Mouse (Mus musculus): ENCODE data around the gene Cacna1s. TPM values are rescaled to one million over a fixed set of nuclear protein-coding genes. Genes with fewer than 3 reads are reported as not detected.

Cacna1s gene
- 3.4 and 11.1 TPM in 2 replicates for polyA plus RNA-seq (2012; ENCODE audit: insufficient read depth, insufficient read length, missing spikeins)

DNA sequence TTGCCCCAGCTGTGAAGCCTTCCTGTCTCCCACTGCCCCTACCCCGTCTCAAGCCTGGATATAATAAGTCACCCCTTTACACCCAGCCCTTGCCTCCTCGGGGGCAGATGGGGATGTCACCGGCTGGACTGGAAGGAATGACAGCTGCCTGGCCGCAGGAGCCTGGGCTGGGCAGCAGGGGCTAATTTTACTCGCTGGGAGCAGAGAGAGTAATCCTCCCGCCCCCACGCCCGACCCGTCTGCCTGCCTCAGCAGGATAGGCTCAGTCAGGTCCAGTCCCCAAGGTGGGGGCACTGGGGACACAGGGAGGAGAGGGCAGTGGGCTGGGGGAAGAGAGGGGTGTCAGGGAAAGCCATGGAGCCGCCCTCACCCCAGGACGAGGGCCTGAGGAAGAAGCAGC, at the start of gene Cacna1s:
Cacna1s (plus strand) TSS at position 204 of the 400 bp plus-strand sequence.
- Histone ChIP-seq H3K4me3 (ENCODE audit: insufficient read depth, low read depth, low read length) (no peak within 1 kb of the TSS; the same call in 1 of the 2 replicates), H3K27ac (replicated peaks; ENCODE audit: low read depth, low read length) (no peak within 1 kb of the TSS)

DNA sequence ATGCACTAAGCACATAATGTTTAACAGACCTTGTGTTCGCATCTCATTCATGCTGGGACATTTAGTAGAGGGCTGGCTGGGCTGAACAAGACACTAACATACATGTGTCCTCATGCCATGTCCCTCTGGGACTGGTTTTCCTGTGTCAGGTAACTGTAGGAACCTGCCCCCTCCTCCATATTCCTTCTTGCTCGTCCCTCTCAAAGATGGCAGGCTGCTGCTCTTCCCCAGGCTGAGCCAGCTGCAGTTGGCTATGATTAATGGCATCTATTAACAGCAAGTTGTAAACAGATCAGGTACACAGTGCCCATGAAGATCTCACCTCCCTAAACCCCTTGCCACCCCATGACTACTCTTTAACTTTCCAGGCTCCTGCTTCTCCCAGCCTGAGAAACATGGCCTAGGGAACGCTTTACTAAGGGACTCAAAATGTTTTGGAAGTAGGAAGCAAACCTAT, 46.2 kb upstream of the Cacna1s start, which contains the start of gene Igfn1:
Igfn1 (minus strand) TSS at position 51 of the 457 bp plus-strand sequence.
- Histone ChIP-seq H3K4me1 (ENCODE audit: control insufficient read depth, insufficient read depth, insufficient read length, low read length) (peaks cover 2% of the 10 kb centered on the region; the same call in 1 of the 2 replicates), H3K27ac (replicated peaks; ENCODE audit: low read depth, low read length) (no peak within 1 kb of the TSS), H3K4me3 (ENCODE audit: insufficient read depth, low read depth, low read length) (no peak within 1 kb of the TSS)

More for the DNA sequence above, at the start of gene Cacna1s:
- no peaks in the 10 kb centered on the region for H3K4me1 ChIP-seq (ENCODE audit: control insufficient read depth, insufficient read depth, insufficient read length, low read length)

DNA sequence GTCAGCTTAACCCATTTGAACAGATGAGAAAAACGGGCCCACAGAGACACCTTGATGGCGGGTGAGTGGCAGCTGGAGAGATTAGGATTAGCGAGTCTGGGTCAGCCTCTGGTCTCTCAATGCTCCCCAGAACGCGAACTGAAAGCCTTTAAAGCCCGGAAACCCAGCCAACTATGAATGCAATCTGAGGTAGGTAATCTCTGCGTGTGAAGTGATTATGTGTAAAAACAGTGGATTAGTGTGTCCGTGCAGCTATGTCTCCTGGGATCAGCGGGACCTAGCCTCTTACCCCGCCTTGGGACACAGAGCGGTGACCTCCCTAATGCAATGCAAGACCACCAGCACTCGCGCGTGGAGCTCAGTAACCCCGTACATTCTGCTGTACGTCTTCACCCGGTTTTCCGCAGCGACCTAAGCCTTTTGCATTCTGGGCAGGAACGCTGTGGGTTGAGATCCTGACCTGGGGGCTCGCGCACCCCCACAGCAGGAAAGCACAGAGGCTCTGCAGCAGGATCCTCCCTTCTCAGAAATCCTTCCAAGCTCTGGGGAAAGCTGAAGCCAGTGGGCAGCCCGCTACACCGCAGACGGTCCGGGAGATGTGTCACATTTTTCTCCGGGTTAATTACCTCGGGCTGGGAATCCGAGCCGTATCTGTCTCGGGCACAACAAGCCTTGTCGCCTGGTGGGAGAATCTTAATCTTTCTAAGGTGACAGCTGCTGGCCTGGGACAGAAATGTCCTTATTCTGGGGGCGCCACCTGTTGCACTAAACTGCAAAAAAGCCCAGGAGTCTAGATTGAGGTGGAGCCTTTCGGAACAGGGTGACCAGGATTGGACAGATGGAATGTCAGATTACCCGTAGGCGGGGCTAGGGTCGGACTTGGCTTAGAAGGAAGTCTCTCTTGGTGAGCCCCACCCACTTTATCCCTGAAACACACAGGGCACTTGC, 45.1 kb upstream of the Cacna1s start, which contains the start of gene Tmem9:
Tmem9 (plus strand) TSS at position 940 of the 948 bp plus-strand sequence.
- Histone ChIP-seq H3K27ac (replicated peaks; ENCODE audit: low read depth, low read length) (no peak within 1 kb of the TSS), H3K4me1 (ENCODE audit: control insufficient read depth, insufficient read depth, insufficient read length, low read length) (peaks cover 2% of the 10 kb centered on the region; the same call in 1 of the 2 replicates), H3K4me3 (ENCODE audit: insufficient read depth, low read depth, low read length) (peak within 1 kb of the TSS; percentile 66)

DNA sequence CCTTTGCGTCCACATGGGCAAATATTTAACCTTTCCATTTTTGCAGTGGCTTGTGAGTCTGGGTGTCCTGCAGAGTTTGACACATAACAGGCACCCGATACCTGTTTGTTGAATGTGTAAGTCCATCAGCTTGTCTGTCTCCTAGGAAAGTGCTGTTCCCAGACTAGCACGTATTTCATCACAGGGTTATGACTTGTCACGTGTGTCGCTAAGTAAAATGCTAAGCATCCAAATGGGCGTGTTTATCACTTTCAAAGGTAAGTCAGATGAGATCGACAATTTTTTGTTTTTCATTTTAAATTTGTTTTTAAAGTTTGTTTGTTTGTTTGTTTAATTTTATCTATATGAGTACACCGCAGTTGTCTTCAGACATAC, 44.4 kb upstream of the Cacna1s start:
- H3K4me1 ChIP-seq (ENCODE audit: control insufficient read depth, insufficient read depth, insufficient read length, low read length), result peaks cover 2% of the 10 kb centered on the region; the same call in 1 of the 2 replicates
- no peak overlapping the region for H3K27ac ChIP-seq (replicated peaks; ENCODE audit: low read depth, low read length)
- peak overlapping the region; percentile 66 for H3K4me3 ChIP-seq (ENCODE audit: insufficient read depth, low read depth, low read length)

DNA sequence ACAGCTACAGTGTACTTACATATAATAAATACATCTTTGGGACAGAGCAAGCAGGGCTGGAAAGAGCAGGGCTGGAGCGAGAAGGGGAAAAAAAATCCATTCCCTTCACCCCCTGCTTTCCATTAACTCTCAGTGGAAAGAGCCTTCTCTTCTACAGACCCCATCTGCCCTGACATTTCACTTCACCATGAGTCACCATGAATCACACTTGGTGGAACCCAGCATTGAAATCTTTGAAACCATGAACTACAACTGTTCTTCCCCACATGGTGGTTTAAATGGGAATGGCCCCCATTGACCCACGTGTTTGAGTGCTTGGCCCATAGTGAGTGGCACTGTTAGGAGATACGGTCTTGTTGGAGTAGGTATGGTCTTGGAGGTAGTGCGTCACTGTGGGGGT, 42.3 kb upstream of the Cacna1s start:
- no peak overlapping the region for H3K27ac ChIP-seq (replicated peaks; ENCODE audit: low read depth, low read length)
- H3K4me1 ChIP-seq (ENCODE audit: control insufficient read depth, insufficient read depth, insufficient read length, low read length), result peaks cover 2% of the 10 kb centered on the region; the same call in 1 of the 2 replicates
- no peak overlapping the region for H3K4me3 ChIP-seq (ENCODE audit: insufficient read depth, low read depth, low read length)

DNA sequence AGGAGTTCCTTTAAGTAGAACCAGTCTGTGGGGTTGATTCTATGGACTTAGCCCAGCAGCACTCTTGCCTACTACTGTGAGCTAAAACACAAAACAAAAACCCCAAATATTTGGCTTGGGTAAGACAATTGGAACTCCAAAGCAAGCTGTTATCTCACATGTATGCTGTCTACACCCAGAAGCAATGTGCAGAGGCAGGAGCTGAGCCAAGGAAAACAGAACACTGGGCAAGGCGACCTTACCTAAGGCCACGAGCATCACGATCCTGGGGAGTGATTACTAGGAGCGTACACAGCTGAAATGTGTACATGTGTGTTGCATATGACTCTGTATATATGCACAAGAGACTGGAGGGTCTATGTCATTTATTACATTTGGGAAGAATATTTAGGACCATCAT, 39.0 kb upstream of the Cacna1s start:
- Histone ChIP-seq H3K27ac (replicated peaks; ENCODE audit: low read depth, low read length) (no peak overlapping the region), H3K4me3 (ENCODE audit: insufficient read depth, low read depth, low read length) (no peak overlapping the region), H3K4me1 (ENCODE audit: control insufficient read depth, insufficient read depth, insufficient read length, low read length) (no peaks in the 10 kb centered on the region)

DNA sequence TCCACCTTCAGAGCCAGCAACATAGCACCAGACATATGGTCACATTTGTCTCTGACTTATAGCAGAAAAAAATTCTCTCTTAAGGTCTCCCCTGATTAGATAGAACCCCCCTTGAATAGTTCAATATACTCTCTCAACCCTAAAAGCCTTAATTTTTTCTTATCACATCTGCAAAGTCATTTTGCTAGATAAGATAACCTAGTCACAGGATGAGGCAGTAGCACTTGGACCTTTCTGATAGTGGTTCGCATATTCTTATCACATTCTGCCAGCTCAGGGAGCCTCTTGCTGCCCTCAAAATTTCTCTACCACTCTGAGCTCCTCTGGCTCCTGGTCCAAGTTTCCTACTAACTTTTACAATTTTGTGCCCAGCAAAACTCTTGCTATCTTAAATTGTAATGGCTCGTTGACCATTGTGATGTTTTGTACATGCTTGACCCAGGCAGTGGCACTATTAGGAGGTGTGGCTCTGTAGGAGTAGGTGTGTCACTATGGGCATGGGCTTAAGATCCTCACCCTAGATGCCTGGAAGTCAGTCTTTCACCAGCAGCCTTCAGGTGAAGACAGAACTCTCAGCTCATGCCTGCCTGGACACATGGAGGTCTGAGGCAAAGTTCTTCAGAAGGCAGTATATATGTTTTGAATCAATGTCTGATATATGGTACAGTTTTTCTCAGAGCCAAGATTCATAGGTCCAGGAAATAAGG, 37.6 kb upstream of the Cacna1s start:
- no peak overlapping the region for H3K27ac ChIP-seq (replicated peaks; ENCODE audit: low read depth, low read length)

DNA sequence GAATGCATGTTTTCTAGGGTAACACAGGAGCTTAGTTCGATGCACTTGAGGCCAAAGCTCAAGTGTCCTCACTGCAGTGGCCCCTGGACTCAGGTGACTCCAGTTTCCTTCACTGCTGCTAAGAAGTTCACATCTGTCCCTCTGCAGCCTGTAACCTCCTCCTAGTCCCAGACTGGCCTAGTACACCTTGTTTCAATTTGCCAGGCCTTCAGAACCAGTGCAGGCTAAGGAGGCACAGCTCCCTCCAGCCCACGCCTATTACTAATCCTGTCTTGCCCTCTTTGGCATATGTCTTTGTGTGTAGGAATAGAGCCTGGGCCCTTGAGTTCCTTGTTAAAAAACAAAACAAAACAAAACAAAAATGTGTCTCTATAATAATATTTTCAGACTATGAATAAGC, 35.2 kb upstream of the Cacna1s start:
- H3K4me3 ChIP-seq (ENCODE audit: insufficient read depth, low read depth, low read length), result no peak overlapping the region
- H3K27ac ChIP-seq (replicated peaks; ENCODE audit: low read depth, low read length), result no peak overlapping the region
- H3K4me1 ChIP-seq (ENCODE audit: control insufficient read depth, insufficient read depth, insufficient read length, low read length), result no peaks in the 10 kb centered on the region

More for the DNA sequence above, 37.6 kb upstream of the Cacna1s start:
- no peak overlapping the region for H3K4me3 ChIP-seq (ENCODE audit: insufficient read depth, low read depth, low read length)
- no peaks in the 10 kb centered on the region for H3K4me1 ChIP-seq (ENCODE audit: control insufficient read depth, insufficient read depth, insufficient read length, low read length)

DNA sequence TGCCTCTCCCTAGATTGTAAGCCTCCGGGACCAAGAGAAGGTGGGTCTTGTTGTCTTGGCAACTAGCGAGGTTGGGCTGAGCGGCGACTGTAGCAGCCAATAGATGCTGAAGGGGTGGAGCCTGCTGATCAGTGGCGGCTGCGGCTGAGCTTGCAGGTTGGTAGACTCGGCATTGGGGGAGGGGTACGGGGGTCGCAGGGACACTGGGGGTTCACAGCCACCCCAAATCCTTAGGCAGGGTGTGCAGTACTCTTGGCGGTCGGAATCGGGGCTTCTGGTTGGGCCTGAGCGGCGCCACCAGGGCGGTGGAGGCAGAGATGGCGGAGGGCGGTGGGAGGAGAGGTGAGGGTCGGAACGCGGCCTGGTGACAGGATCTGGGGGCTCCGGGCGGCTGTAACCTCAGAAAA, 34.6 kb upstream of the Cacna1s start:
- H3K4me1 ChIP-seq (ENCODE audit: control insufficient read depth, insufficient read depth, insufficient read length, low read length), result no peaks in the 10 kb centered on the region
- no peak overlapping the region for H3K27ac ChIP-seq (replicated peaks; ENCODE audit: low read depth, low read length)
- peak overlapping the region; percentile 80 for H3K4me3 ChIP-seq (ENCODE audit: insufficient read depth, low read depth, low read length)

DNA sequence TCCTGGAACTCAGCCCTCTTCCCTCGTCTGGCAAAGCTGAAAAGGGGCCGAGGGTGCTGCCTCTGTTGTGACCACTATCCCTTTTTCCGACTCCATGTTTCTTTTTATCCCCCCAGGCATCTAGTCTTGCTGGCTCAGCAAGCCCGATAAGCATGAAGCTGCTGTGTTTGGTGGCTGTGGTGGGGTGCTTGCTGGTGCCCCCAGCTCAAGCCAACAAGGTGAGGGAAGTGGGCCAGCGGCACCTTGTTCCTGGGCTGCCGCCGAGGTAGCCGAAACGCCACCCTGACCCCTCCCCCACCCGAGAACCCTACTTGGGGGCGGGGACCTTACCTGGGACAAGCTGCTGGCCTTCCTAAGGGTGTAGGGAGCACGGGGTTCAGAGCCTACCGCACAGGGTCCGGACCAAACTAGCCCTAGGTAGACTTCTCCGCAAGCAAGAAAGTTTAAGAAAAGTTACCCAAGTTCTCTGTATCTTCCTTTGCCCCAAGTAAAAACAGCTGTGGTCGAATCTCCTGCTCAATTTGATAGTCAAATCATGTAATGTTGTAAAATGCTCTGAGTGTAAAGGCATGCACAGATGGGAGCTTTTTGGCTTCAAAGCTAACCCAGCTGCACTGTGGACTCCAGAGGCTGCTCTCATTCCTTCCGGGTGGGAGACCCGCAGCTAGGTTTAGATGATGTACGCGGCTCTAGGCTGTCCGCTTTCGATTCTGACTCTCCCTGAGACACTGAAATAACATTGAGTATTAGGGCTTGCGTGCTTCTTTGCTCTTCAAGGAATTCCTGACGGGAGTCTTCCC, 34.0 kb upstream of the Cacna1s start:
- no peak overlapping the region for H3K27ac ChIP-seq (replicated peaks; ENCODE audit: low read depth, low read length)
- H3K4me1 ChIP-seq (ENCODE audit: control insufficient read depth, insufficient read depth, insufficient read length, low read length), result no peaks in the 10 kb centered on the region
- peak overlapping the region; percentile 80 for H3K4me3 ChIP-seq (ENCODE audit: insufficient read depth, low read depth, low read length)

DNA sequence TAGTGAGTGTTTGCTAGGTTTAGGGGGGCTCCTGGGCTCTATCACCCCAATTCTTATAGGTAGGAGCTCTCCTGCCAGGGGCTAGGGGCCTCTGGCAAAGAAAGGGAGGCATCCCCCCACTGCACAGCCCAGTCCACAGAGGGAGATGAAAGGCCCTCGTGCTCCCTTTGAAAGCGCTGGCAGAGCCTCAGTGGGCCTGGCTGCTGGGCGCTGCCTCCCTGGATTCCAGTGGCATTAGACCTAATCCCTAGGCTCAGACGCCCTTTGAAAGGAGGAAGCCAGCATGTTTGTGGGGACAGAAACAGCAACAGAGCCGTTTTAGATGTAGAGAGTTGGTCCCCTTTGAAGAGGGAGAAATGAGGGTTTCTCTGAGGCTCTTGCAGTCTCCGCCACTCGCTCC, 22.3 kb upstream of the Cacna1s start:
- no peaks in the 10 kb centered on the region for H3K4me1 ChIP-seq (ENCODE audit: control insufficient read depth, insufficient read depth, insufficient read length, low read length)
- H3K27ac ChIP-seq (replicated peaks; ENCODE audit: low read depth, low read length), result no peak overlapping the region
- no peak overlapping the region for H3K4me3 ChIP-seq (ENCODE audit: insufficient read depth, low read depth, low read length)

DNA sequence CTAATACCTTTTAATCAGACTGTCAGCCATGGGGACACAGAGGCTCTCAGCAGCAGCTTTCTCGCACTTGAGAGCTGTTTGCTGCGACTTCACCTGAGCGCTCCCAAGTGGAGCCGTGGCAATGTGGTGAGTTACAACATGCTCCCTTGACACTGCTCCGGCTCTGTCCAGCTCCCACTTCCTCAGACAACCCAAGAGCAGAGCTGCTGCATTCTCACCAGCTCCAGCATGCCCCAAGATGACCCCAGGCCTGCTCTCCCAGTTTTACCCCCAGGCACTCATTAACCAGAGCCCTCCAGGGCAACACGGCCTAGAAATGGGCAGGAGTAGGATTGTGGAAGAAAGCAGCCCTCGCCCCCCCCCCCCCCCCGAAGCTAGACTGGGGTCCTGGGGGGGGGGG, 20.9 kb upstream of the Cacna1s start:
- Histone ChIP-seq H3K4me3 (ENCODE audit: insufficient read depth, low read depth, low read length) (no peak overlapping the region), H3K27ac (replicated peaks; ENCODE audit: low read depth, low read length) (no peak overlapping the region), H3K4me1 (ENCODE audit: control insufficient read depth, insufficient read depth, insufficient read length, low read length) (no peaks in the 10 kb centered on the region)

DNA sequence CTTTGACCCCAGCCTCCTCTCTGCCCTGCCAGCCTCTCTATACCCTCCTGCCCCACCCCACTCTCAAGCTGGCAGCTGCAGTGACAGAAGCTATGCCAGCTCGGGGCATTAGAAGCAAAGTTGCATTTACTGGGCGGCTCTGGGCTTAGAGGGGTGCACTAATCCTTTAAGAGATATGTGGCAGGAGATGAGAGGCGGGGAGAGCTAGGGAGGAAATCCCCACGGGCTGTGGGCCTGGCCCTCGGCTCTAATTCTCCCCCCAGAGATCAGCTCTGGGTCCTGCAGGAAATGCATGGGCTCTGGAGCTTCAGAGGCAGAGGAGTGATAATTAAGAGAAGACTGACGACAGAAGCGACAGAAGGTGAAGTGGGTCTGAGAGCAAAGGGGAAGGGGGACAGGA, 19.6 kb upstream of the Cacna1s start:
- Histone ChIP-seq H3K27ac (replicated peaks; ENCODE audit: low read depth, low read length) (no peak overlapping the region), H3K4me1 (ENCODE audit: control insufficient read depth, insufficient read depth, insufficient read length, low read length) (no peaks in the 10 kb centered on the region), H3K4me3 (ENCODE audit: insufficient read depth, low read depth, low read length) (no peak overlapping the region)

DNA sequence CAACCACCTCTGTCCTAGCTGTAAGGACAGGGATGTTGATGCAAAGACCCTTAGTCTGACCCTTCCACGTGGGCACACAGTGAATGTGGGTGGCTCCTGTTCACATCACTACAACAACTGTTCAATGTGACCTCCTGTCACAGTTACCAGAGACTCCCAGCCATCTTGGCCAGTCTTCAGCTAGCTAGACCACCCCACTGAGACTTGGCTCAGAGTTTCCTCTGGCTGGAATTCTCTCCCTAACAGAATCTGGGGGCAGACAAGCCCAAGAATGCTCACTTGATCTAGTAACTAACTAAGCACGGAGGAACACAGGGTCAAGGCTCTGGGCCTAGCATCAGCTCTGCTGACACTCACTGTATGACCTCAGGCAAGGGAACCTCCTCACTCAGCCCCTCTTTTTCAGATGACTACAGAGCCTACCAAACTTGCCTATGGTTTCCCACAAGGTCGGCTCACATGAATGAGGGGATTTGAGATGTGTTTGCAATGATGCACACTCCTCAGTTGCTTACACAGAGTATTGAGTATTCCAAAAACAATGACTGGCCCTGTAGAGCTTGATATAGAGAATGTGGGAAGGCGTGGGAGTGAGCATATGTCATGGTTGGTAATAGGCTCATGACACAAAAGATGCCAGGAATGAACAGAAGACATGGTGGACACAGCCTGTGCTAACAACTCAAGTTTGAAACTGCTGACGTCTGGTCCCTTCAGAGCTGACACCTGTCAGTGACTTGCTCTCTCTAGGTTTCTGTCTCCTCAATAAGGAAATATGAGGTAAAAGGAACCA, 13.6 kb upstream of the Cacna1s start:
- Histone ChIP-seq H3K27ac (replicated peaks; ENCODE audit: low read depth, low read length) (no peak overlapping the region), H3K4me1 (ENCODE audit: control insufficient read depth, insufficient read depth, insufficient read length, low read length) (no peaks in the 10 kb centered on the region), H3K4me3 (ENCODE audit: insufficient read depth, low read depth, low read length) (no peak overlapping the region)

All from brown adipose tissue, adult 24 weeks (tissue).